Mouse (Mus musculus) natural killer cell, adult 2 months (primary cell): ENCODE measurements around the gene Rcn3.
"Not testable (repeated sequence)": the region's sequence is repeated elsewhere in the genome, so short reads cannot be mapped to it uniquely, and the experiment has no call there.

Experiments
- DNase-seq, 2 experiments: peaks; one replicate each; pipeline ENCODE4 v3.0.0; 2022; ENCODE audit warnings: low spot score in 2 of 2

The Rcn3 gene

DNA sequence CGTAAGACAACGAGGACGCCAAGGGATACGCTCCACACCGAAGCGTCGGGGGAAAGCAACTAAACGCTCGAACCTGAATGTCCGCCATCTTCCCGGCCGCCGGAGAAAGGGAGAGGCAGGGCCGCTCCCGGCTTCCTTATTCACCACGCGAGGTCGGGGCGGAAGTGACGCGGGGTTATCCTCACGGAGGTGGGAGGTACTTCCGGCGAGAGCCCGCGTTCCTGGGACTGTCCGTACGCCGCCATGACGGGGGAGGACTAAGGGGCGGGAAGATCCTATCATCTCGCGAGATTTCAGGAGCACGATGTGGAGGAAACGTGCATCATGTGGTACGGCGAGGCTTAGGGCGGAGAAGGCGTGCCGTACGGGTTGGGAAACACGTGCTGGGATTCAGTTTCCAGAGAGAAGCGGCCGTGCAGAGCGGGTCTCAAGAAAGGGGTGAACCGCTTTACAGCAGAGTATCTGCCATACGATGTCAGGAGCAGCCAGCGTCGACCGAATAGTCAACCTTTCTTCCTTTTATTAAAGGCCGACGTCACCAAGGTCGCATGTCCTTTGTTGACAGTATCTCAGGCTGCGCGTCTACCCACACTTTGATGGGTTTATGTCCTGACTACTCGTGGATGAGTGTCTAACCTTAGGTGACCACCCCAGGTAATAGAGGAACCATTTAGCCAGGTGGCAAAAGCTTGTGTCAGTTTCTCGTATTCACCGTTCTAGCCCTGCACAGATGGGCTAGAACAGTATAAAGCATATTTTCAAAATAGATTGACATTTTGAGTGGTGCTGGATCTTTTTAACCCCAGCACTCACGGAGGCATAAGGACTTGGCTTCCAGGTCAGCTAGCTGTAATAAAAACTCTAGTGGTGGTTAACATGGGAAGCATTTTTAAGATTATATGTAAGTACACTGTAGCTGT lies 32.5 kb upstream of the Rcn3 start, which contains the start of gene Rps11:
Gene Rps11, minus strand, starts transcription at position 216 of the 920 bp plus-strand sequence.
- peak; percentile 97 to 98 for DNase-seq

- no peak for DNase-seq
These were observed 31.2 kb upstream of the Rcn3 start for GRCm38 (mm10) chr7:45123186-45123570.

GRCm38 (mm10) chr7:45122561-45123185 lies 30.7 kb upstream of the Rcn3 start:
- DNase-seq, result no peak

DNA sequence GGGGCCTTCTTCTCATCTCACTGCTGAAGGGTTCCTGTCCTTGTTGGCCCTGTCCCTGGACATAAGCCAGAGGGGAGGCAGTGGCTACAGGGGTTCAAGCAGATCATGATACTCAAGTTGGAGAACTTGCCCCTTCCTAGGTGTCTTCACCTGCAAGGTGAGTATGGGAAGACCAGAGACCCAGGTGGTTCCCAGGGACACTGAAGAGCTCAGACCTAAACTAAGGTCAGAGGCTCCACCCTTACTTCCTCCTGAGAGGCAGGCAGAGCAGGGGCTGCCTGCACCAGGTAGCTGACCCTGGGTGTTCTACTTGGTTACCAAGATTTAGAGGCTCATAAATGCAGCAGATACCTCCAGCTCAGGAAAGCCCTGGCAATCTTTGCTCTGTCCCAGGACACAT lies 29.9 kb upstream of the Rcn3 start:
- no peak for DNase-seq

DNA sequence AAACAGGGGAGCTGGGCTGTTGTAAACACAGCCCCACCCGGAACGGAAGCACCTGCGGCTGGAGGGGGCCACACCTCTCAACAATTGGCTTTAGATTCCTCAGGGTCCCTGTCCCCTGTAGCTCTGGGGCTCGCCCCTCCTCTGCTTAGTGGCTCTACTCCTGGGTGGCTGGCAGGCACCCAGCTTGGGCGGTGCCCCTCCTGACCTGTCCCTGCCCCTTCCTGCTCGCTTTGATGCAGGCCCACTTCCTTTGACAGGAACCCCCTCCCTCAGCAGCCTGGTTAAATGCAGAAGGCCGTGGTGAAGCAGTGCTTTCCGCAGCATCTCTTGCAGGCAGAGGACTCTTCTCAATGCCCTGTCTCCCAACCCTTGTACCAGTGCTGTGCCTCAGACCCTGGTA lies 29.4 kb upstream of the Rcn3 start:
- peak; percentile 60 to 75 for DNase-seq

DNA sequence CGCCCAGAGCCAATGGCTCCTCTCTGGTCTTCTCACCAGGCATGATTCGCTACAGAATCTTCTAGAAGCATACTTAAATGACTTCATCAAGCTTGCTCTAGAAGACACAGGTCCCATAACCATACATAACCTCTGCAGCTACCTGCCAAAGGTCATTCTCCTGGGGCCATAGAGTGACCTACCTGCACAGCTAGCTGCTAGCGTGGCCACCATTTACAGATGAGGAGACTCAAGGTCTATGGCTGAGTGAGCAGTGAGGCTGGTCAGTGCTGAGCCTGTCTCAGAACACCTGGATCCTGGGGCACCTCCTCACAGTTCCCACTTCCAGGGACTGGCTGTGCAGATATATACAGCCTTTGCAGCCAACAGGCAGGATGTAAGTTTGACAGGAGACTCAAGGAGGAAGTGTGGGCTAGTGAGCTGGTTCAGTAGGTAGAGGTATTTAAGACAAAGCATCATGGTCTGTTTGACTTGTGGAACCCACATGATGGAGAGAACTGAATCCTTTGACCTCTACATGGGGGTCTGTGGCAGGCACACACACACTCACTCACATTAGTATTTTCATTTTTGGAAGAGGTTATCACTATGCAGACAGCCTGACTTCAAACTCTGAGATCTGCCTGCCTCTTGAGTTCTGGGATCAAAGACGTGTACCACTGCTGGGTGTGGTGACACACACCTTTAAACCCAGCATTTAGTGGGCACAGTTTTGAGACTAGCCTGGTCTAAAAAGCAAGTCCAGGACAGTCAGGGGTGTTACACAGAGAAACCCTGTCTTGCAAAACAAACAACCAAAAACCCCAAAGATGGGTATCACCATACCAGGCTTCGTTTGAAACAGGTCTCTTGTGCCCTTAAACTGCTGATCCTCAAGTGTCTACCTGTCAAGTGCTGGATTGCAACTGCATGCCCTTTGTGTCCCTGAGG lies 28.0 kb upstream of the Rcn3 start:
- no peak for DNase-seq

DNA sequence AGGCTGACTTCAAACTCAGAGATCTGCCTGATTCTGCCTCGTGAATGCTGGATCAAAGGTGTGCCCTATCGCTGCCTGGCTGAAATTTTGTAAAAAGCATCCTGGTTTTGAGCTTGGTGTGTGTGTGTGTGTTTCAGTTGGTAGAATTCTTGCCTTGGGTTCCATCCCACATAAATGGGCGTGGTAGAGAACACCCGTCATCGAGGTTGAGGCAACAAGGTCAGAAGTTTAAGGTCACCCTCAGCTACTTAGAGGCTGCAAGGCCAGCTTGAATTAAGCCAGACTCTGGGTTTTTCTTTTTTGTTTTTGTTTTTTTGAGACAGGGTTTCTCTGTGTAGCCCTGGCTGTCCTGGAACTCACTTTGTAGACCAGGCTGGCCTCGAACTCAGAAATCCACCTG lies 26.3 kb upstream of the Rcn3 start:
- DNase-seq, result no peak

GRCm38 (mm10) chr7:45117566-45117965 lies 25.5 kb upstream of the Rcn3 start:
- DNase-seq, result no peak

DNA sequence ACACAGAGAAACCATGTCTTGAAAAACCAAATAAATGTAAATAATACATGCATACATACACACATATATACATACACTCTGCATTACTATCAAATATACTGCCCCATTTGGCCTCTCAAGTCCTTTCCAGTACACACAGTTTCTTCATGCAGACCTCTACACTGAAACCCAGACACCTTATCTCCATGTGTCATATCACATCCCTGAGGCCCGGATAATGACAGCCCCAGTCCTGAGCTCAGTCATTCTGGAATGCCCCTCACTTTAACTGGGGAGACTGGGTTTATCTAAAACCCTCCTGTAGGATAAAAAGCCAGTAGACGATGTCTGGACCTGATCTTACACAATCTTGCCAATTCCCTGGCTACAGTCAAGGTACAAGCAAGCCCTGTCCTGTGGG lies 21.5 kb upstream of the Rcn3 start:
- no peak for DNase-seq

DNA sequence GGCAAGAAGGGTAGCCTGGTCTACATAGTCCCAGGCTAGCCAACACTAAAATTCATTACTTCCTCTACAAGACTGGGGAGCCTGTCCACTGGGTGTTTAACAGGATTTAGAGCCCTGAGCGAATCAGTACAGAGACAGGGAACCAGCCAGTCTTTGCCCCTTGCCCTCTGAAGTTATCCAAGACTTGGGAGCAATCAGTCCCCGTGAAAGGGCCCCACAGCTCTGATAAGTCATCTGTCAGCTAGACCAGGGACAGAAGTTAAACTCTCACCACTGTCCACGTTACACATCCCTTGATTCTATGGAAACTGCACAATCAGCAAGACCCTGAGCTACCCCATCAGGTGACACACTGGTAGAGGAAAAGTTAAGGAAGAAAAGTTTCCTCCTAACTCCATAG lies 20.5 kb upstream of the Rcn3 start:
- no peak for DNase-seq

GRCm38 (mm10) chr7:45111940-45112339 lies 19.9 kb upstream of the Rcn3 start:
- DNase-seq, result no peak

- DNase-seq, result not testable (repeated sequence)
These were observed 18.1 kb upstream of the Rcn3 start for GRCm38 (mm10) chr7:45110089-45110488.

DNA sequence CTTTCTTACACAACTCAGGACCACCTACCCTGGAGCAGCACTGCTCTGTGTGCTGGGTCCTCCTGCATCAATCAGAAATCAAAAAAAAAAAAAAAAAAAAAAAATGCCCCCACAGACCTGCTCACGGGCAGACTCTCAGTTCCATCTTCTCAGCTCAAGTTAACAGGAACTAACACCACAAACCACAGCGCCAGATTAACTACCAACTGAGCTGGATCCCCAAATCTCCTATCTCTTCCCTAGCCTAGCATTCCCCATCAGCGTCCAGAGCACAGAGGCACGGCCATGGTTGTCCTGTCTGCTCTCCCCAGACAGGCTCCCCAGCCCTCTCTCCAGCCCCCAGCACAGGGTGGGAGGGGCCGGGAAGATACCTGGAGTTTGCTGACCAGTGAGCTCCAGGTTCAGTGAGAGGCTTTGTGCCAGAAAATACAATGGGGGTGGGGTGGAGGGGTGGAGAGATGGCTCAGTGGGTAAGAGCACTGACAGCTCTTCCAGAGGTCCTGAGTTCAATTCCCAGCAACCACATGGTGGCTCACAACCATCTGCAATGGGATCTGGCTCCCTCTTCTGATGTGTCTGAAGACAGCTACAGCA lies 15.1 kb upstream of the Rcn3 start:
- DNase-seq, result no peak

DNA sequence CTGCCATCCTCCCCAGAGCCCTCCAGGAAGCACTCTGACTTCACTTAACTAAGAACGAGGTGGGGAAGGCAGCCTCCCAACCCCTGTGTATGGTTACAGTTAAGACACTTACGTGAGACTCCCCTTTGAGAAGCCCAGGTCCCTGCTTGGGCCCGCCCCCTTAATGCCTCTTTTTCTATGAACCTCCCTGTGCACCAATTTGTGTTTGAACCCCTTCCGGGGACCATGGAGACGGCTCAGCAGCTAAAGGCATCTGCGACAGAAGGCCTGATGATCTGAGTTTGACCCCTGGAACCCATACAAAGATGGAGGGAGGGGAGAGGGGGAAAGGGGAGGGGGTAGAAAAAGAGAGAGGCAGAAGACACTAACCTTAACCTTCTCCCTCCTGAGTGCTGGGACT lies 14.4 kb upstream of the Rcn3 start:
- DNase-seq, result no peak

- no peak for DNase-seq
These were observed 13.5 kb upstream of the Rcn3 start for GRCm38 (mm10) chr7:45105491-45105890.

DNA sequence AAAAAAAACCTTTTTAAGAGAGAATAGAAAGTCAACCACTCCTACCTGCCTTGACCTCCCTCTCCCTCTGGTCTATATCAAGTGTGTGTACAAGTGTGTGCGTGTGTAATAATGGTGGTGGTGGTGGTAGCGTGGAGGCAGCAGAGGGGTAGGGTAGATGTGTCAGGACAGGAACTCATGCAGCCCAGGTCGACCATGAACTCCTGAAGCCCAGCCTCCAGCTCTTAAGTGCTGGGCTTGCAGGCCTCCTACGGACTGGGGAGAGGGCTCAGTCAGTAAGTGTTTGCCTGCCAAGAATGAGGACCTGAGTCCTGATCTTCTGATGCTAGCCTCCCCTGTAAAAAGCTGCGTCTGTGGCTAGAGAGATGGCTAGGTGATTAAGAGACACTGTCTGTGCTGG lies 12.9 kb upstream of the Rcn3 start:
- no peak for DNase-seq

GRCm38 (mm10) chr7:45103652-45104180 lies 11.7 kb upstream of the Rcn3 start, which contains the start of gene Fcgrt:
Fcgrt (minus strand) TSS chr7:45103851.
- no peak for DNase-seq

GRCm38 (mm10) chr7:45102940-45103585 lies 11.0 kb upstream of the Rcn3 start:
- DNase-seq, result no peak

DNA sequence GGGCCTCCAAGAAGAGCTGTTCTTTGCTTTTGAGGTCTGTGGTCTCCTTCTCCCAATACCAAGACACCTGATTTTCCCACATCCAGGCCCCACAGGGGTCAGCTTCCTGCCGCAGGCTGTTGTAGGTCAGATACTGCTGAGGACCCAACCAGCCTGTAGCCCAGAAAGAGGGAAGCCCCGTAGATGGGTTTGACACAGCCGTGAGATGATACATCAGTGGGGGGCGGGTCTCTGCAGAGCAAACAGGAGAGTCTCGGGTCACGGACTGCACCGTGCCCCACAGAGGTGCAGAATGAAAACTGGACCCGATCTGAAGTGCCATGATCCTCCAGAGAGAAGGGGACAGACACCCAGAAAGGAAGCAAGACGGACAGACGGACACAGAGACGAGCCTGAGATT lies 10.4 kb upstream of the Rcn3 start:
- no peak for DNase-seq

DNA sequence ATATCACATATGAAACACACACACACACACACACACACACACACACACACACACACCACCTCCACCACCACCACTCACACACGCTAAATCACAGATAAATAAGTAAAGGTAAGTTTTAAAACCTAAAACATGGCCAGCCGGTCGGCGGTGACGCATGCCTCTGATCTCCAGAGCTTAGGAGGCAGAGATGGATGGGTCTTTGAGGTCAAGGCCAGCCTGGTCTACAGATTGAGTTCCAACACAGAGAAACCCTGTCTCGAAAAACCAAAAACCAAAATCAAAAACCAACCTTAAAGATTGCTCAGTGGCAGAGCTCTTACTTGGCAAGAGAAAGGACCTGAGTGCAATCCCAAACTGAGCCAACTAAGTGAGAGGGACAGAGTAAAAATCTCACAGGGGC lies 8.0 kb upstream of the Rcn3 start:
- no peak for DNase-seq
